Mouse (Mus musculus) liver, embryonic 13.5 days (tissue): Measurements from ENCODE around the gene Kcnj15. TPM values are rescaled to one million over a fixed set of nuclear protein-coding genes. Genes with fewer than 3 reads are reported as not detected.

Experiments
- ATAC-seq: fragments of 200-750 bp; cut with Nextera tagmentation; 2 replicates; pipeline ENCODE4 v1.8.0; 2017; ENCODE audit warnings: low read depth, mild to moderate bottlenecking, moderate number of reproducible peaks, moderate library complexity
- DNase-seq: peaks from one replicate; pipeline ENCODE4 v3.0.0; 2022
- H3K27ac ChIP-seq: fragments of 300-500 bp; sonication (generic); 2 replicates; pipeline ENCODE4 v1.5.1; 2015; ENCODE audit warnings: moderate library complexity, mild to moderate bottlenecking, inconsistent platforms
- H3K27me3 ChIP-seq: fragments of 300-500 bp; sonication (generic); 2 replicates; pipeline ENCODE4 v1.6.1; 2015; ENCODE audit warnings: mild to moderate bottlenecking, inconsistent platforms
- H3K36me3 ChIP-seq: fragments of 300-500 bp; sonication (generic); 2 replicates; pipeline ENCODE4 v1.6.1; 2015; ENCODE audit warnings: mild to moderate bottlenecking, inconsistent platforms
- H3K4me1 ChIP-seq: fragments of 300-500 bp; sonication (generic); replicated peaks from 2 replicates; pipeline ENCODE4 v1.6.1; 2015; ENCODE audit warnings: inconsistent platforms
- H3K4me2 ChIP-seq: fragments of 300-500 bp; sonication (generic); 2 replicates; pipeline ENCODE4 v1.6.1; 2015; ENCODE audit warnings: inconsistent platforms, mild to moderate bottlenecking, moderate library complexity
- H3K4me3 ChIP-seq: fragments of 300-500 bp; sonication (generic); replicated peaks from 2 replicates; pipeline ENCODE4 v1.5.1; 2015; ENCODE audit warnings: mild to moderate bottlenecking, inconsistent platforms
- H3K9ac ChIP-seq: fragments of 300-500 bp; sonication (generic); 2 replicates; pipeline ENCODE4 v1.6.1; 2015; ENCODE audit warnings: mild to moderate bottlenecking, inconsistent platforms
- H3K9me3 ChIP-seq: fragments of 300-500 bp; sonication (generic); replicated peaks from 2 replicates; pipeline ENCODE4 v1.6.1; 2016; ENCODE audit warnings: inconsistent platforms
- WGBS: fragments of 180-500 bp; shearing (Covaris S2); methylation state at CpG from one replicate; pipeline ENCODE4 v1.1.7; 2015; ENCODE audit not compliant: insufficient replicate concordance; 5-methylcytosine and 5-hydroxymethylcytosine counted together
- polyA plus RNA-seq: library from polyadenylated mRNA; unstranded; fragments of >200 nt; fragmentation: Nextera tagmentation; extraction: Ambion mirVana; gene quantifications from 2 replicates; pipeline ENCODE4 v1.2.1, GENCODE M21; 2015

Kcnj15 gene
- 0.12 and 0.13 TPM in 2 replicates for polyA plus RNA-seq

DNA sequence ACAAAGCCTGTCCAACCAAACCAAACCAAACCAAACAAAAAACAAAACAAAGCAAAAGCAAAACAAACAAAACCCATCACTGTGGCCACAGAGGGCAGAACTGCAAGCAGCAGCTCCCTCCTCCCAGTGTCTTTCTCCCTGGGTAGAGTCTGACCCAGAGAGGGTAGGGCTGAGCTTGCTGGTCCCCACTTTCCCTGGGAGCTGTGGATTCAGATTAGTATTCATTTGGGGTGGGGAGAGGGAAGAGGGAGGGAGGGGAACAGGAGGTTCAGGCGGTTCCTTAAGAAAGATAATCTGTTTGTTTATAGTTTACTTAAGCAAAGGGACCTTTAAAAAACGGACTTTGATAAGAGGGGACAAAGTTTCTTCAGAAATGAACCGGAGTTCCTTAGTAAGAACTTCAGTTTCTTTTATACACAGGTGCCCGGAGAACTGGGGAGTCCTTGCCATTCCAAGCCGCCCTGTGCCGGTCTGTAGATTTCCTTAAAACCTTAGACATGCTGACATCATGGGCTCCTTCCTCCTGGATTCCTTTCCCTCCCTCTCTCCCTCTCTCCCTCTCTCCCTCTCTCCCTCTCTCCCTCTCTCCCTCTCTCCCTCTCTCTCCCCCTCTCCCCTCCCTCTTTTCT is at the start of gene Kcnj15:
Kcnj15 (plus strand) TSS at position 293 of the 629 bp plus-strand sequence.
- Histone ChIP-seq H3K27me3 (peaks cover 15% of the 10 kb centered on the region; the same call in 1 of the 2 replicates), H3K4me1 (no peaks in the 10 kb centered on the region), H3K27ac (no peak within 1 kb of the TSS), H3K36me3 (no peaks in the 10 kb centered on the region), H3K9ac (no peak within 1 kb of the TSS), H3K4me2 (no peak within 1 kb of the TSS), H3K9me3 (no peaks in the 10 kb centered on the region), H3K4me3 (no peak within 1 kb of the TSS)
- DNase-seq = no peak
- ATAC-seq = no peak
- 21% methylated on average over 6 of the region's 6 CpGs for WGBS

DNA sequence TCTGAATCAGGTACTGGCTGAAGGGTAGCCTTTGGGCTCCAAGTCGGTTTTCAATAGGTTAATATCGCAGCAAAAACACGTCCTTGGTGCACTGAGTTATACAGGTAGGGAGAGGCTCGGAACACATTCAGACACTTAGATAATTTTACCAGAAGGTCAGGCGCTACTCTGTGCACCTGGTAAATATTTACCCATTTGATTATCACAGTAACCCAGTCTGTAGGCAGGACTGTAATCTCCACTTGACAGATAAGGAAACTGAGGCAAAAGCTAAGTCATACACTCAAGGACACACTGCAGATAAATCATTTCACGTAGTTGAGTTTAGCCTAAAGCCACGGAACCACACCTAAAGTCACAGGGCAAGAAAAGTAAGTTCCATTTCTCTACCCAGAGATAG is 49.1 kb upstream of the Kcnj15 start:
- no peak overlapping the region for H3K9ac ChIP-seq
- ATAC-seq = no peak
- no peaks in the 10 kb centered on the region for H3K4me1 ChIP-seq
- no peaks in the 10 kb centered on the region for H3K36me3 ChIP-seq
- no peak overlapping the region for H3K4me3 ChIP-seq
- H3K27ac ChIP-seq = no peak overlapping the region
- H3K27me3 ChIP-seq = no peaks in the 10 kb centered on the region
- no peaks in the 10 kb centered on the region for H3K9me3 ChIP-seq
- H3K4me2 ChIP-seq = no peak overlapping the region
- 51% methylated on average over 7 of the region's 7 CpGs for WGBS
- DNase-seq = no peak

DNA sequence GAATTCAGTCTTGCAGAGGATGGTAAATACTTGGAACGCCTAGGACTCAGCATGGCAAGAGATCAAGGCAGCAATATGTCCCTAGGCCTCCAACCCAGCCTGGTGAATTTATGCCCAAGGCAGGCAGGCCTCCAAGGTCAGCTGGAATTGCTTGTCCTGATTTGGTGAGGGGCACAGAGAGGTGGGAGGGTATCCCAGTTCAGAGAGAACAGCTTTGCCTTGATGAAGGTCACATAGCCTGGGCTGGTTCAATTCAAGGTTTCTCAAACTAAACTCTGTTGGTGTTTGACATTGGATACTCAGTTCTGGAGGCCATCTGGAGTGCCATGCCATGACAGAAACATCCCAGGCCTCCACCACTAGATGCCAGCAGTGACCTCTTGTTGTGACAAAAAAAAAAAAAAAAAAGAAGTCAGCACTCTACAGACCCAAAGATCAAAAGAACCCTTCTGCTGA is 48.3 kb upstream of the Kcnj15 start:
- H3K9me3 ChIP-seq = no peaks in the 10 kb centered on the region
- DNase-seq (no peak), ATAC-seq (no peak)
- H3K9ac ChIP-seq = no peak overlapping the region
- no peaks in the 10 kb centered on the region for H3K36me3 ChIP-seq
- H3K4me2 ChIP-seq = no peak overlapping the region
- WGBS = 26% methylated on average over 1 of the region's 1 CpGs
- H3K4me1 ChIP-seq = no peaks in the 10 kb centered on the region
- no peaks in the 10 kb centered on the region for H3K27me3 ChIP-seq
- H3K4me3 ChIP-seq = no peak overlapping the region
- H3K27ac ChIP-seq = no peak overlapping the region

DNA sequence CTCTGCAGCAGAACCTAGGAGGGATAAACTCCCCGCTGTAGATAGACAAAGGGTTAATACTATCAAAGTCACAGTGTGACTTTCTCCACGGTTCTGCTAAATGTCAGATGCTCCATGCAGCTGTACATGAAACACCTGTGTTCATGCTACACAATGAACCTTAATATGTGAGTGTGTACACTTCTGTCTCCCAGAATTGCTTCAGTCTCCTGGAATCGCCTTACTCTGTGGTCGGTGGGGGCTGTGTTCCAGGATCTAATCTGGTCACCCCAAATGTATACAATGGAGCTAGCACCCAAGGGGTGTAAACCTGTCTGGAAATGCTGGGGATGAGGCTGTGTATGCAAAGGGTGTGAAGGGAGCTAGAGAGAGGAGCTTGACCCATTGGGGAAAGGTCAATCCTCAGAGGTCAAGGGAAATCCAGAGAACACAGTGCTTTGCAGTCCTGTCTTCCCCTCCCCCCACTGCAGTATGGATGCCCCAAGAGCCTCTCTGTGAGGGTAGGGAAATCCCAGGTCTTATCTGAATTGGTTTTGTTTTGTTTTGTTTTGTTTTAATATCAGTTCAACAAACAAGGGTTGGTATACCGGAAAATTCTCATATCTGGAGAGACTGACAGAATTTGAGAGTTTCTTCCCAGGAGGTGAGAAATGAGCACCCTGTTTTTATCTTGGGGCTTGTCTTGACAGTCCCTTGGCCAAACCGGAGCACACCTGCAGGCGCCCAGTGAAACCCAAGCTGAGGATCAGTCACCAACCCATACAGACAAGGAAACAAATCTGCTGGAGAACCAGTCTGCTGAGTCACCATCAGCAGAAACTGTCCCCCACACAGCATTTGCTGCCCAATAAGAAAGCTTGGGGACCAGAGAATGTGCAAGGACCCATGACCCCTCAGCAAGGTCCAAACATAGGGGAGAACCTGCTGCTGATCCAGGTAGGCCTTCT is 42.8 kb upstream of the Kcnj15 start:
- Histone ChIP-seq H3K4me2 (no peak overlapping the region), H3K4me1 (no peaks in the 10 kb centered on the region), H3K36me3 (no peaks in the 10 kb centered on the region), H3K27me3 (no peaks in the 10 kb centered on the region), H3K27ac (no peak overlapping the region), H3K9me3 (no peaks in the 10 kb centered on the region), H3K9ac (no peak overlapping the region), H3K4me3 (no peak overlapping the region)
- DNase-seq = no peak
- 58% methylated on average over 7 of the region's 7 CpGs for WGBS
- no peak for ATAC-seq

DNA sequence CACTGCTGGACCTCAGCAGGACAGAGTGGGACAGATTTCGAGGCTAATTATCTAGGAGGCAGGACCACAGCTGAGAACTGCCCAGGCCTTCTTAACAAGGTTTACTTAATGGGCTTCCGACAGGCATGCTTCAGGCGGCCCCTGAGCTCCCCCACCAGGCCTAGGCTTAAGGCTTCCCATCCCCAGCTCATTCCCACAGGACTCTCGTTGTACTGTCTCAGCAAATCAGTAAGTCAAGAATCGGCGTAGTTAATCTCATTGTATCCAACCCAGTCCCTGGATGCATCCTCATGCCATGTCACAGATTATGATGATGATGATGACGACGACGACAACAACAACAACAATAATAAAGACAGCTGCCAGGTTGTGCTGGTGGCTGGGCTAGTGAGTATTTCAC is 41.6 kb upstream of the Kcnj15 start:
- no peak for DNase-seq
- no peak overlapping the region for H3K9ac ChIP-seq
- H3K9me3 ChIP-seq = no peaks in the 10 kb centered on the region
- H3K4me2 ChIP-seq = no peak overlapping the region
- 71% methylated on average over 9 of the region's 9 CpGs for WGBS
- no peaks in the 10 kb centered on the region for H3K36me3 ChIP-seq
- H3K27ac ChIP-seq = no peak overlapping the region
- no peak overlapping the region for H3K4me3 ChIP-seq
- no peaks in the 10 kb centered on the region for H3K27me3 ChIP-seq
- ATAC-seq = no peak
- no peaks in the 10 kb centered on the region for H3K4me1 ChIP-seq

DNA sequence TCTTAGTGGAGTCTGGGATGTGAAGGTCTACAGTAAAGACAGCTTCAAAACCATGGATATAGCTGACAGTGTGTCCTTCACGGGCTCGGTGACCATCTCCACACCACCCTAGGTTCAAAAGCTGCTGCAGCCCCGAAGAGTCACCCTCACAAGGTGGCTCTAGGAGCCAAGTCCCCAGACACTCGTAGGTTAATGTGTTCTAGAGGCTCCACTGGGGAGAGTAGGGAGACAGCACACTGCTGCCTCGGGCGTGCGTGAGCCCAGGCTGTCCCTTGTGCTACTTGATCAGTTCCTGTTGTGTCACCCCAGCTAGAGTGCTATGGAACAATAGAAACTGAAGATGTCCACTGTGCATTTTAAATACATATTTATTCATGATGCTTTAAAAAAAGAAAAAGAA is 41.0 kb upstream of the Kcnj15 start:
- WGBS = 73% methylated on average over 7 of the region's 7 CpGs
- Histone ChIP-seq H3K4me2 (no peak overlapping the region), H3K9ac (no peak overlapping the region), H3K4me3 (no peak overlapping the region), H3K9me3 (no peaks in the 10 kb centered on the region), H3K27me3 (no peaks in the 10 kb centered on the region), H3K27ac (no peak overlapping the region), H3K36me3 (no peaks in the 10 kb centered on the region), H3K4me1 (no peaks in the 10 kb centered on the region)
- no peak for ATAC-seq
- DNase-seq = no peak

DNA sequence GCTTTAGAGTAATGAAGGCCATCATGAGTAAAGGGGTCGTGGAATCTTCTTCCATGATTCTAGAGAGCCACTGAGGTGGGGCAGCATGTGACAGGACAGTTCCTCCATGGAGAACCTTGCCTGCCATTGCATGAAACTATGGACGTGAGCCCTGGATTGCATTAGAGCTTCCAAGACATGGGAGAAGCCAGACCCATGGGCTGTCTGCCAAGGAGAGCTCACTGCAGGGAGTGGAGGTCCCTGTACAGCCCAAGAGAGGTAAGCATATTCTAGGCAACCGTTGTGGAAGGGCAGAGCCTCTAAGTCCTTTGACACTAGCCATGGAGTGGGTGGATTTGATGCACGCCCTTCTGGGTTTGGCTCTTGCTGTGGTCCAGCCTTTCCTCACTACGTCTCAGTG is 40.5 kb upstream of the Kcnj15 start:
- DNase-seq = no peak
- Histone ChIP-seq H3K4me1 (no peaks in the 10 kb centered on the region), H3K27me3 (no peaks in the 10 kb centered on the region), H3K36me3 (no peaks in the 10 kb centered on the region), H3K27ac (no peak overlapping the region), H3K4me2 (no peak overlapping the region), H3K9ac (no peak overlapping the region), H3K4me3 (no peak overlapping the region), H3K9me3 (no peaks in the 10 kb centered on the region)
- no peak for ATAC-seq
- WGBS = 55% methylated on average over 5 of the region's 5 CpGs

DNA sequence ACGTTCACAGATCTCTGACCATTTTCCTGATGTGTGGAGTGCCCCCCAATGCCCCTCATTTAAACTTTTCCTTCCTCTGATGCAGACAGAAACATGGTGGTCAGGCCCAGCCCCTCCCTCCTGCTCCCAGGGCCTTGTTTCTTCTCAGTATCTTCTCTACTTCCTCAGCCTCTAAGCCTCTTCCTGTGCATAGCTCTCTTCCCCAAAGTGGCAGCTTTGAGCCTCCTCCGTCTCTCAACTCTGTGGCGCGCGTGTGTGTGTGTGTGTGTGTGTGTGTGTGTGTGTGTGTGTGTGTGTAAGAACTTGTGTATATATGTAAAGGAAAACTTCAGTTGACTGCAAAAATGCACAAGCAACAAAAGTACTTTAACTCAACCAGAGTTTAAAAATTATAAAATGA is 38.6 kb upstream of the Kcnj15 start:
- 31% methylated on average over 5 of the region's 5 CpGs for WGBS
- H3K4me1 ChIP-seq = no peaks in the 10 kb centered on the region
- H3K36me3 ChIP-seq = no peaks in the 10 kb centered on the region
- H3K27me3 ChIP-seq = no peaks in the 10 kb centered on the region
- no peak overlapping the region for H3K27ac ChIP-seq
- H3K4me2 ChIP-seq = no peak overlapping the region
- ATAC-seq = no peak
- no peak for DNase-seq
- no peak overlapping the region for H3K9ac ChIP-seq
- H3K9me3 ChIP-seq = no peaks in the 10 kb centered on the region
- H3K4me3 ChIP-seq = no peak overlapping the region

DNA sequence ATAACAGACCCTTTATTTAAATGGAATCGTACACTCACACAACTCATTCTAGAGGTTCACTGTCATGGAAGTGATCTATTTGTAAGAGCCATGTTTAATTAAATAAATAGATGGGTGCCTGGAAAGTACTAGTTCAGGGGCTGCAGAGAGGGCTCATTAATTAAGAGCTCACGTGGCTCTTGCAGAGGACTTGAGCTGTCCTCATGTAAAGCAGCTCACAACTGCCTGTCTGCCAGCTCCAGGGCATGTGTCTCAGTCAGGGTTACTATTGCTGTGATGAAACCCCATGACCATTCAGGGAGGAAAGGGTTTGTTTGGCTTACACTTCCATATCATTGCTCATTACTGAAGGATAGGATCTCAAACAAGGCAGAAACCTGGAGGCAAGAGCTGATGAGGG is 37.9 kb upstream of the Kcnj15 start:
- H3K4me3 ChIP-seq = no peak overlapping the region
- H3K4me1 ChIP-seq = no peaks in the 10 kb centered on the region
- H3K27me3 ChIP-seq = no peaks in the 10 kb centered on the region
- H3K27ac ChIP-seq = no peak overlapping the region
- no peak overlapping the region for H3K9ac ChIP-seq
- DNase-seq (no peak), ATAC-seq (no peak)
- no peaks in the 10 kb centered on the region for H3K9me3 ChIP-seq
- H3K36me3 ChIP-seq = no peaks in the 10 kb centered on the region
- no peak overlapping the region for H3K4me2 ChIP-seq
- WGBS = 63% methylated on average over 2 of the region's 2 CpGs

DNA sequence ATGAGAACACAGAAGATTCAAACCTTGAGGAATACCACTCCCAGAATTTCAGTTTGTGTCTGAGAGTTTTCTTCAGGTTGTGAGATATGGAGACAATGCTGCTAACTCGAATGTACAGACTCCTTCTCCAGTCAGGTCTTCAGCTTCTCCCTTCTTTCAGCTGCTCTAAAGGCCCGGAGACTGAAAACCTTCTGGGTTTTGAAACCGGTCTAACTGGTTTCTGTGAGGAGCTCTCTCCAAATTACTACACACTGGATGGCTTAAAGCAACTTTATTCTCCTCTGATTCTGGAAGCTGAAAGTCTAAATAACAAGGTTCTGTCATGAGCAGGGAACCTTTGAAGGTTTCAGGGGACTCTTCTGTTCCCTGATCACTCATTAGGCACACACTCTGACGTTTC is 36.3 kb upstream of the Kcnj15 start:
- ATAC-seq (no peak), DNase-seq (no peak)
- Histone ChIP-seq H3K4me1 (no peaks in the 10 kb centered on the region), H3K9ac (no peak overlapping the region), H3K4me2 (no peak overlapping the region), H3K4me3 (no peak overlapping the region), H3K27ac (no peak overlapping the region), H3K36me3 (no peaks in the 10 kb centered on the region), H3K9me3 (no peaks in the 10 kb centered on the region), H3K27me3 (no peaks in the 10 kb centered on the region)
- WGBS = 62% methylated on average over 4 of the region's 4 CpGs

DNA sequence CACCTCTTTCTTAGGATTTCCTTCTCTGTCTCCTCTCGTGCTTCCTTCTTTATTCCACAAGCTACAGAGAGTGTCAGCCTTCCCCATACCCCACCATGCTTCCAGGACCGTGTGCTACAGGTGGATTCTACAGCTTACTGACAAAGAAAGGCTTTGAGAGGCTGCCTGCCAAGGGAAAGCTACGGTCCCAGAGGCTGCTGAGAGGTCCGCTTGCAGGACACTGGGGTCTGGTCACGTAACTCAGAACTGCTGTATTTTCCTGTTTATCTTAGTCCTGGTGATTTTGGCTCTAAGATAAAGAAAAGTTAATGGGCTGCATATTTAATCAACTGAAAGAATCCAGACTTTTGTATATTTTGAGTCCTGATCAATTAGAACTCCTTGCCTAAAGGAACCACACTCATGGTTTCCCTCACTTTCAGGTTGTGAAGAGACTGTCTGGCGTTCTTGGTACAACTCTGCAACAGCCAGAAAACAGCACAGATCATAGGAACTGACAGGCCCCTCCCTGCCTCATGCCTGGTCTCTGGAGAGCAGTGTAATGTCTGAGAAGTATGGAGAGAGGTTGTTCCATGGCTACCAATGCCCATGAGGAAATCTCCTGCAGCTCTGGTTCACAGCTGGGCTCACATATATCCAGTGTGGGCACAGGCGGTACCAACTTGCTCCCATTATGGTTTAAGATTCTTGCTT is 35.2 kb upstream of the Kcnj15 start:
- no peaks in the 10 kb centered on the region for H3K4me1 ChIP-seq
- no peak overlapping the region for H3K27ac ChIP-seq
- no peaks in the 10 kb centered on the region for H3K27me3 ChIP-seq
- H3K4me3 ChIP-seq = no peak overlapping the region
- no peak for DNase-seq
- no peak overlapping the region for H3K9ac ChIP-seq
- no peak for ATAC-seq
- 56% methylated on average over 7 of the region's 7 CpGs for WGBS
- no peaks in the 10 kb centered on the region for H3K9me3 ChIP-seq
- no peaks in the 10 kb centered on the region for H3K36me3 ChIP-seq
- no peak overlapping the region for H3K4me2 ChIP-seq
